Mouse (Mus musculus) limb, embryonic 11.5 days (tissue): ENCODE data around the gene Fktn. TPM values are rescaled to one million over a fixed set of nuclear protein-coding genes. Genes with fewer than 3 reads are reported as not detected.

Source experiments
- ATAC-seq: fragments of 200-750 bp; cut with Nextera tagmentation; 2 replicates; pipeline ENCODE4 v1.8.0; 2017; ENCODE audit warnings: low read depth; ENCODE audit not compliant: insufficient number of reproducible peaks, low FRiP score, low TSS enrichment
- DNase-seq: peaks from one replicate; pipeline ENCODE4 v3.0.0-alpha.2; 2015; ENCODE audit warnings: low spot score
- H3K27ac ChIP-seq: fragments of 300-500 bp; sonication (generic); replicated peaks from 2 replicates; pipeline ENCODE4 v1.5.1; 2014; ENCODE audit warnings: low read depth, mild to moderate bottlenecking, low read length
- H3K27me3 ChIP-seq: fragments of 300-500 bp; sonication (generic); 2 replicates; pipeline ENCODE4 v1.6.1; 2014; ENCODE audit warnings: mild to moderate bottlenecking, low read length, mixed read lengths; ENCODE audit not compliant: control insufficient read depth, insufficient read depth
- H3K36me3 ChIP-seq: fragments of 300-500 bp; sonication (generic); 2 replicates; pipeline ENCODE4 v1.6.1; 2014; ENCODE audit warnings: mild to moderate bottlenecking, low read length, moderate library complexity, mixed read lengths; ENCODE audit not compliant: control insufficient read depth, insufficient read depth
- H3K4me1 ChIP-seq: fragments of 300-500 bp; sonication (generic); 2 replicates; pipeline ENCODE4 v1.6.1; 2014; ENCODE audit warnings: low read length, mixed read lengths; ENCODE audit not compliant: control insufficient read depth, insufficient read depth
- H3K4me2 ChIP-seq: fragments of 300-500 bp; sonication (generic); 2 replicates; pipeline ENCODE4 v1.6.1; 2014; ENCODE audit warnings: low read depth, mild to moderate bottlenecking, moderate library complexity; ENCODE audit not compliant: severe bottlenecking
- H3K4me3 ChIP-seq: fragments of 300-500 bp; sonication (generic); 2 replicates; pipeline ENCODE4 v1.5.1; 2014; ENCODE audit warnings: low read depth, low read length
- H3K9ac ChIP-seq: fragments of 300-500 bp; sonication (generic); 2 replicates; pipeline ENCODE4 v1.6.1; 2014; ENCODE audit warnings: mild to moderate bottlenecking, low read length
- H3K9me3 ChIP-seq: fragments of 300-500 bp; sonication (generic); 2 replicates; pipeline ENCODE4 v1.6.1; 2016; ENCODE audit warnings: low read length; ENCODE audit not compliant: control insufficient read depth
- WGBS: fragments of 180-500 bp; shearing (Covaris S2); extraction: QIAGEN DNeasy Blood & Tissue Kit; methylation state at CpG from one replicate; pipeline ENCODE4 v1.1.7; 2014; 5-methylcytosine and 5-hydroxymethylcytosine counted together
- polyA plus RNA-seq: library from polyadenylated mRNA; unstranded; fragments of >200 nt; fragmentation: Nextera tagmentation; extraction: Ambion mirVana; gene quantifications from 2 replicates; pipeline ENCODE4 v1.2.1, GENCODE M21; 2014

Fktn gene
- polyA plus RNA-seq, 1 experiment from 2014 or later: 12.2 TPM

GRCm38 (mm10) chr4:53781396-53781795 is 67.6 kb downstream of the Fktn start:
- H3K4me3 ChIP-seq: no peak overlapping the region
- H3K9me3 ChIP-seq: no peaks in the 10 kb centered on the region
- no peak for ATAC-seq
- WGBS: 71% methylated on average over 4 of the region's 4 CpGs
- H3K27ac ChIP-seq: no peak overlapping the region
- H3K27me3 ChIP-seq: peaks cover 10% of the 10 kb centered on the region; the same call in 1 of the 2 replicates
- H3K4me1 ChIP-seq: no peaks in the 10 kb centered on the region
- no peak for DNase-seq
- no peaks in the 10 kb centered on the region for H3K36me3 ChIP-seq
- no peak overlapping the region for H3K4me2 ChIP-seq
- H3K9ac ChIP-seq: no peak overlapping the region

GRCm38 (mm10) chr4:53782216-53783070 is 68.6 kb downstream of the Fktn start:
- no peaks in the 10 kb centered on the region for H3K4me1 ChIP-seq
- DNase-seq (no peak), ATAC-seq (no peak)
- no peak overlapping the region for H3K4me2 ChIP-seq
- WGBS: 35% methylated on average over 14 of the region's 14 CpGs
- no peak overlapping the region for H3K9ac ChIP-seq
- H3K9me3 ChIP-seq: no peaks in the 10 kb centered on the region
- no peaks in the 10 kb centered on the region for H3K27me3 ChIP-seq
- no peaks in the 10 kb centered on the region for H3K36me3 ChIP-seq
- H3K27ac ChIP-seq: no peak overlapping the region
- no peak overlapping the region for H3K4me3 ChIP-seq

DNA sequence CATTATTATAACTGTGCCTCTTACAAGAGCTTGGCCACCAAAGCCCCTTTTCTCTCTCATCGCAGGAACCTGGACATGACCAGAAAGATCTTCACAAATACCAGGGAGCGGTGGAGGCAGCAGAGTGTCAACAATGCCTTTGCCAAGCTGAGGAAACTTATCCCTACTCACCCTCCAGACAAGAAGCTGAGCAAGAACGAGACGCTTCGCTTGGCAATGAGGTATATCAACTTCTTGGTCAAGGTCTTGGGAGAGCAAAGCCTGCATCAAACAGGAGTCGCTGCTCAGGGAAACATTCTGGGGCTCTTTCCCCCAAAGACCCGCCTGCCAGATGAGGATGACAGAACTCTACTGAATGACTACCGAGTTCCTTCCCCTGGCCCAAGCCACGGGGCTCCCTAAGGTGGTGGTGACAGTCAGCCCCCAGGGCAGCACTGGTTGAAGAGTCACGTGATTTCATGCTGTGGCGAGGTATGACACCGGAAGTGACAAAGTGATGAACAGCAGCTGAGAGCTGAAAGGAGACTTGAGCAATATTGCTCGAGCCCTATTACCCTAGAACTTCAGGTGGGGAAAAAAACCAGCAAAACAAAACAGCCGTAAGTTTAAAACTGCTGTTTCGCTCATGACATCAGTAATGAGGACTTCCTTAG is 72.1 kb downstream of the Fktn start:
- no peak overlapping the region for H3K9ac ChIP-seq
- no peak overlapping the region for H3K27ac ChIP-seq
- H3K4me1 ChIP-seq: no peaks in the 10 kb centered on the region
- DNase-seq (no peak), ATAC-seq (no peak)
- no peaks in the 10 kb centered on the region for H3K36me3 ChIP-seq
- H3K9me3 ChIP-seq: no peaks in the 10 kb centered on the region
- 79% methylated on average over 15 of the region's 15 CpGs for WGBS
- no peaks in the 10 kb centered on the region for H3K27me3 ChIP-seq
- no peak overlapping the region for H3K4me3 ChIP-seq
- no peak overlapping the region for H3K4me2 ChIP-seq

DNA sequence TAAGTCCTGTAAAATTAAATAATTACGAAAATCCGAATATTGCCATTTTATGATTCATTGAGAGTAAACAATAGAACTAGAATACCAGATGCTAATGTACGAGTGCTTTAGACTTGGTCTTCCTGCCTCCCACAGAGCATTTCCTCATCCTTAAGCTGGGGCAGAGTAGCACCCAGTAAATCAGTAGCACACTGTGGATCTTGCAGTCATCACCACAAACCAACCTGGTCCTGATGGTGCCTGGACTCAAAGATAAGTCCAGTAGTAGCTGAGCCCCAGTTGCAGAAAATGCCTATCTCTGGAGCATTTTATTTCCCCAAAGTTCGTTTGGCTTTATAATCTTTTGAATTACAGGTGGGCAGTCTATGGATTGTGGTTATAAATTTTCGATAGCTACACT is 73.1 kb downstream of the Fktn start:
- Histone ChIP-seq H3K36me3 (no peaks in the 10 kb centered on the region), H3K4me1 (no peaks in the 10 kb centered on the region), H3K4me2 (no peak overlapping the region), H3K27me3 (no peaks in the 10 kb centered on the region), H3K4me3 (no peak overlapping the region), H3K27ac (no peak overlapping the region), H3K9ac (no peak overlapping the region), H3K9me3 (no peaks in the 10 kb centered on the region)
- ATAC-seq (no peak), DNase-seq (no peak)
- 74% methylated on average over 5 of the region's 5 CpGs for WGBS

DNA sequence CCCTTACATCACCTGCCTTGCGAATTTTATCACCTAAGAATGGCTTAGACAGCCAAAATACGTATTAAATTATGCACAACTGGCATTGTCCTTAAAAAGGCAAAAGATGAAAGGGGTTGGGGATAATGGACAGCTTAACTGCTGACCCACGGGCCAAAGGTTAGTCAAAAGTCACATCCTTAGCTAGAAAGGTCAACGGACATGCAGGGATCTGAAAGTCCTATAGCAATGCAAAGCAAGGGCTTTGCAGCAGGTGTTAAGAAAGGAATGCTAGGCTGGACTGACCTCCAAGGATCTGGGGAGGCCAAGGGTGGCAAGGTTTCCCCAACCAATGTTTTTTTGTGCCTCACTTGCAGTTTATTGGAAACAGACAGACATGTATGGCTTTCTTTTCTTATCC is 75.5 kb downstream of the Fktn start:
- Histone ChIP-seq H3K27ac (no peak overlapping the region), H3K4me1 (no peaks in the 10 kb centered on the region), H3K9me3 (no peaks in the 10 kb centered on the region), H3K4me2 (no peak overlapping the region), H3K9ac (no peak overlapping the region), H3K27me3 (no peaks in the 10 kb centered on the region), H3K4me3 (no peak overlapping the region), H3K36me3 (no peaks in the 10 kb centered on the region)
- no peak for DNase-seq
- 13% methylated on average over 4 of the region's 4 CpGs for WGBS
- ATAC-seq: no peak

DNA sequence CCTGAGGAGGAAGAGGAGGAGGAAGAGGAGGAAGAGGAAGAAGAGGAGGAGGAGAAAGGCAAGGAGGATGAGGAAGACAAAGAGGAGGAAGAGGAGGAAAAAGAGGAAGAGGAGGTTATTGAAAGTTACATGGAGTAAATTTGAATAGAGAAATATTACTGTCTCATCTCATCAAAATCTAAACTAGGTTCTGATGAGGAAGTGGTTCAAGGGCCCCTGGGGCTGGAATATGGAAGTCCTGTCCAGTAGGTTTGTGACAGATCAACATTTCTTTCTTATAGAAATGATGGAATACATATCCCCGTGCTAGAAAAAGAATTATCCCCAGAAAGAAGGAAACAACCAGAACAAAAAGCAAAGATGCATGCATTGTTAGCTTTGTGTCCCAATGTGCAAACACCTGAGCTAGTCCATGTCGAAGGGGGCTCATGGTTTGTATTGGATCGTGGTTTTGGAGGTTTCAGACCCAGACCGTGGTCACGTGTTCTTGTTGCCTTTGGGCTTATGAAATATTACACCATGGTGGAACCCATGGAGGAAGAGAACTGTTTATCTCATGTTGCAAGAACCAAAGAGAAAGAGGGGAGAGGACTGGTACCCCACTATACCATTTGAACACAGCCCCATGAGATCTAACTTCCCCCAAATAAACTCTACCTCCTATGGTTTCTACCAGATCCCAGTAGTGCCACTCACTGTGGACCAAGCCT is 80.6 kb downstream of the Fktn start:
- no peak overlapping the region for H3K9ac ChIP-seq
- no peaks in the 10 kb centered on the region for H3K27me3 ChIP-seq
- WGBS: 92% methylated on average over 5 of the region's 5 CpGs
- H3K27ac ChIP-seq: no peak overlapping the region
- no peaks in the 10 kb centered on the region for H3K4me1 ChIP-seq
- H3K4me2 ChIP-seq: no peak overlapping the region
- no peak overlapping the region for H3K4me3 ChIP-seq
- DNase-seq (no peak), ATAC-seq (no peak)
- no peaks in the 10 kb centered on the region for H3K36me3 ChIP-seq
- H3K9me3 ChIP-seq: no peaks in the 10 kb centered on the region

DNA sequence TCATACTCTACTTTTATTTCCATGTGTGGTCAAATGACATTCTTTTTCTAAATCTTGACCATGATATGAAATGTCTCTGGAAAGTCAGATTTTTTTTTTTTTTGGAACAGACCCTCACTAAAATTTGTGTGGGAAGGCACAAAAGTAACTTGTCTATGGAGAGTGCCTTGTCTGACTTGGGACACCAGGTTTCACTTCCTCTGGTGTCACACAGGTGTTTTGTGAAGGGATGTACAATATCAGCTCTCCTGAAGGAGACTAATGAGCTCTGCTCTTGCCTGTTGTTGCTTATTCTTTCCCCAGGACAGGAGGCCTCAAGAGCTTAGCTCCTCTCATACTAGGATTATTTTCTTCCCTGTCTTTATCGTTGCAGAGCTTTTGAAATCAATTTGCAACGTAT is 81.3 kb downstream of the Fktn start:
- ATAC-seq (no peak), DNase-seq (no peak)
- H3K9me3 ChIP-seq: no peaks in the 10 kb centered on the region
- H3K4me3 ChIP-seq: no peak overlapping the region
- H3K27ac ChIP-seq: no peak overlapping the region
- H3K27me3 ChIP-seq: no peaks in the 10 kb centered on the region
- no peak overlapping the region for H3K4me2 ChIP-seq
- WGBS: 73% methylated on average over 2 of the region's 2 CpGs
- no peaks in the 10 kb centered on the region for H3K36me3 ChIP-seq
- no peaks in the 10 kb centered on the region for H3K4me1 ChIP-seq
- H3K9ac ChIP-seq: no peak overlapping the region

GRCm38 (mm10) chr4:53795706-53796105 is 81.9 kb downstream of the Fktn start:
- Histone ChIP-seq H3K4me2 (no peak overlapping the region), H3K27me3 (no peaks in the 10 kb centered on the region), H3K36me3 (no peaks in the 10 kb centered on the region), H3K27ac (no peak overlapping the region), H3K4me3 (no peak overlapping the region), H3K4me1 (no peaks in the 10 kb centered on the region), H3K9ac (no peak overlapping the region), H3K9me3 (no peaks in the 10 kb centered on the region)
- DNase-seq (no peak), ATAC-seq (no peak)
- 89% methylated on average over 2 of the region's 2 CpGs for WGBS
